Mouse (Mus musculus) stomach, postnatal 0 days (tissue): Measurements from ENCODE around the gene Ripor1.

Source experiments
- CTCF ChIP-seq: IDR thresholded peaks from 2 replicates; pipeline ENCODE4 v1.5.1; 2016; ENCODE audit warnings: antibody characterized with exemption, low read depth, mild to moderate bottlenecking, moderate library complexity
- EP300 ChIP-seq: optimal IDR thresholded peaks from 2 replicates; pipeline ENCODE3; 2016; ENCODE audit warnings: antibody characterized with exemption

DNA sequence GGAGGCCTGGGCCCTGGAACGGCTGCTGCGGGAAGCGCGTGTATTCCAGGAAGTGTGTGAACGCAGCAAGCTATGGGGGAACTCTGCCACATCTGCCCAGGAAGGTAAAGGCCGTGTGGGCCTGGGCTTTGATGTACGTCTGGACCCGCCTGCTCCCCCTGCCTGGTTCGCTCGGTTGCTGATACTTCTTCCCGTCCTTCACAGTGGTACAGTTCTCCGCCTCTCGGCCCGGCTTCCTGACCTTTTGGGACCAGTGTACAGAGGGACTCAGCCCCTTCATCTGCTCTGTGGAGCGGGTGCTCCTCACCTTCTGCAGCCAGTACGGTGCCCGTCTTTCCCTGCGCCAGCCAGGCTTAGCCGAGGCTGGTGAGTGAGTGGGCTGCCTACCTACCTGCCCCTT, 15.2 kb downstream of the Ripor1 start:
- TF ChIP-seq CTCF: no peak
- TF ChIP-seq EP300: no peak
